Mouse (Mus musculus) hindbrain, embryonic 12.5 days (tissue): ENCODE results near the gene Kng2. TPM values are rescaled to one million over a fixed set of nuclear protein-coding genes. Genes with fewer than 3 reads are reported as not detected.
A peak's percentile ranks its signal among the peaks of the same experiment; 100 is the strongest.
"Not testable (repeated sequence)": the region's sequence is repeated elsewhere in the genome, so short reads cannot be mapped to it uniquely, and the experiment has no call there.

Experiments used
- ATAC-seq: fragments of 200-750 bp; cut with Nextera tagmentation; 2 replicates; pipeline ENCODE4 v1.8.0; 2017; ENCODE audit warnings: moderate TSS enrichment; ENCODE audit not compliant: low FRiP score
- H3K27ac ChIP-seq: fragments of 300-500 bp; sonication (generic); 2 replicates; pipeline ENCODE4 v1.5.1; 2016; ENCODE audit warnings: mild to moderate bottlenecking
- H3K27me3 ChIP-seq: fragments of 300-500 bp; sonication (generic); 2 replicates; pipeline ENCODE4 v1.6.1; 2016; ENCODE audit warnings: mild to moderate bottlenecking
- H3K36me3 ChIP-seq: fragments of 300-500 bp; sonication (generic); 2 replicates; pipeline ENCODE4 v1.6.1; 2016; ENCODE audit warnings: mild to moderate bottlenecking
- H3K4me1 ChIP-seq: fragments of 300-500 bp; sonication (generic); 2 replicates; pipeline ENCODE4 v1.6.1; 2016
- H3K4me2 ChIP-seq: fragments of 300-500 bp; sonication (generic); replicated peaks from 2 replicates; pipeline ENCODE4 v1.6.1; 2016; ENCODE audit warnings: mild to moderate bottlenecking
- H3K4me3 ChIP-seq: fragments of 300-500 bp; sonication (generic); 2 replicates; pipeline ENCODE4 v1.5.1; 2016; ENCODE audit warnings: mild to moderate bottlenecking
- H3K9ac ChIP-seq: fragments of 300-500 bp; sonication (generic); 2 replicates; pipeline ENCODE4 v1.6.1; 2016; ENCODE audit warnings: mild to moderate bottlenecking, moderate library complexity
- H3K9me3 ChIP-seq: fragments of 300-500 bp; sonication (generic); replicated peaks from 2 replicates; pipeline ENCODE4 v1.6.1; 2016; ENCODE audit warnings: mild to moderate bottlenecking
- WGBS: fragments of 180-500 bp; shearing (Covaris S2); methylation state at CpG from one replicate; pipeline ENCODE4 v1.1.7; 2016; 5-methylcytosine and 5-hydroxymethylcytosine counted together
- polyA plus RNA-seq: library from polyadenylated mRNA; unstranded; fragments of >200 nt; fragmentation: Nextera tagmentation; extraction: Ambion mirVana; gene quantifications from 2 replicates; pipeline ENCODE4 v1.2.1, GENCODE M21; 2016

The Kng2 gene
- polyA plus RNA-seq, 1 experiment from 2014 or later = not detected

GRCm38 (mm10) chr16:23026582-23026981 is 2.7 kb downstream of the Kng2 start:
- H3K9ac ChIP-seq = no peak overlapping the region
- no peak for ATAC-seq
- H3K27me3 ChIP-seq = no peaks in the 10 kb centered on the region
- H3K27ac ChIP-seq = no peak overlapping the region
- no peaks in the 10 kb centered on the region for H3K36me3 ChIP-seq
- H3K4me3 ChIP-seq = no peak overlapping the region
- 0 out of 2 replicates have a peak, but pooled peaks cover 4% of the 10 kb centered on the region for H3K4me1 ChIP-seq
- H3K4me2 ChIP-seq = no peak overlapping the region
- no peaks in the 10 kb centered on the region for H3K9me3 ChIP-seq

- Histone ChIP-seq H3K36me3 (no peaks in the 10 kb centered on the region), H3K4me2 (no peak overlapping the region), H3K4me3 (no peak overlapping the region), H3K9ac (no peak overlapping the region), H3K27ac (no peak overlapping the region), H3K4me1 (0 out of 2 replicates have a peak, but pooled peaks cover 4% of the 10 kb centered on the region), H3K27me3 (no peaks in the 10 kb centered on the region), H3K9me3 (no peaks in the 10 kb centered on the region)
- 28% methylated on average over 6 of the region's 6 CpGs for WGBS
- no peak for ATAC-seq
These were observed 4.2 kb downstream of the Kng2 start for GRCm38 (mm10) chr16:23025111-23025510.

- H3K9me3 ChIP-seq, ATAC-seq, H3K36me3 ChIP-seq, H3K4me1 ChIP-seq, H3K27me3 ChIP-seq, H3K27ac ChIP-seq, H3K4me3 ChIP-seq, H3K9ac ChIP-seq, H3K4me2 ChIP-seq: not testable (repeated sequence)
- 6% methylated on average over 1 of the region's 1 CpGs for WGBS
These were observed 8.7 kb downstream of the Kng2 start for GRCm38 (mm10) chr16:23020571-23020970.

- H3K9ac ChIP-seq, H3K36me3 ChIP-seq, H3K4me2 ChIP-seq, H3K27ac ChIP-seq, ATAC-seq, H3K27me3 ChIP-seq, H3K9me3 ChIP-seq, H3K4me3 ChIP-seq, H3K4me1 ChIP-seq: not testable (repeated sequence)
- 66% methylated on average over 8 of the region's 8 CpGs for WGBS
These were observed 14.6 kb downstream of the Kng2 start for GRCm38 (mm10) chr16:23014645-23015044.

GRCm38 (mm10) chr16:23013786-23014185 is 15.5 kb downstream of the Kng2 start:
- not testable (repeated sequence) for H3K36me3 ChIP-seq, H3K4me2 ChIP-seq, H3K9me3 ChIP-seq, H3K9ac ChIP-seq, ATAC-seq, H3K4me1 ChIP-seq, H3K27ac ChIP-seq, H3K27me3 ChIP-seq, H3K4me3 ChIP-seq
- WGBS = 74% methylated on average over 2 of the region's 2 CpGs

- not testable (repeated sequence) for H3K36me3 ChIP-seq, H3K9ac ChIP-seq, H3K27me3 ChIP-seq, H3K4me1 ChIP-seq, ATAC-seq, H3K9me3 ChIP-seq, H3K27ac ChIP-seq, H3K4me2 ChIP-seq, H3K4me3 ChIP-seq
- 80% methylated on average over 3 of the region's 3 CpGs for WGBS
These were observed 32.3 kb downstream of the Kng2 start for GRCm38 (mm10) chr16:22996951-22997350.

- no peak overlapping the region for H3K4me3 ChIP-seq
- no peaks in the 10 kb centered on the region for H3K9me3 ChIP-seq
- H3K36me3 ChIP-seq = no peaks in the 10 kb centered on the region
- H3K9ac ChIP-seq = no peak overlapping the region
- no peak for ATAC-seq
- H3K4me1 ChIP-seq = no peaks in the 10 kb centered on the region
- H3K27ac ChIP-seq = no peak overlapping the region
- H3K4me2 ChIP-seq = no peak overlapping the region
- WGBS = 79% methylated on average over 1 of the region's 1 CpGs
- no peaks in the 10 kb centered on the region for H3K27me3 ChIP-seq
These were observed 61.8 kb downstream of the Kng2 start for GRCm38 (mm10) chr16:22967383-22968030.

GRCm38 (mm10) chr16:22963293-22963692 is 66.0 kb downstream of the Kng2 start:
- no peak overlapping the region for H3K9ac ChIP-seq
- no peak for ATAC-seq
- no peaks in the 10 kb centered on the region for H3K36me3 ChIP-seq
- H3K4me2 ChIP-seq = no peak overlapping the region
- H3K4me1 ChIP-seq = no peaks in the 10 kb centered on the region
- H3K27ac ChIP-seq = no peak overlapping the region
- H3K27me3 ChIP-seq = no peaks in the 10 kb centered on the region
- H3K4me3 ChIP-seq = no peak overlapping the region
- H3K9me3 ChIP-seq = no peaks in the 10 kb centered on the region

- no peak overlapping the region for H3K27ac ChIP-seq
- H3K9ac ChIP-seq = no peak overlapping the region
- H3K4me3 ChIP-seq = no peak overlapping the region
- no peaks in the 10 kb centered on the region for H3K9me3 ChIP-seq
- H3K27me3 ChIP-seq = no peaks in the 10 kb centered on the region
- H3K4me1 ChIP-seq = no peaks in the 10 kb centered on the region
- WGBS = 85% methylated on average over 5 of the region's 5 CpGs
- no peak for ATAC-seq
- no peaks in the 10 kb centered on the region for H3K36me3 ChIP-seq
- no peak overlapping the region for H3K4me2 ChIP-seq
These were observed 67.0 kb downstream of the Kng2 start for GRCm38 (mm10) chr16:22962256-22962655.

GRCm38 (mm10) chr16:22961073-22961472 is 68.2 kb downstream of the Kng2 start:
- Histone ChIP-seq H3K9me3 (no peaks in the 10 kb centered on the region), H3K4me1 (0 out of 2 replicates have a peak, but pooled peaks cover 1% of the 10 kb centered on the region), H3K27me3 (no peaks in the 10 kb centered on the region), H3K9ac (no peak overlapping the region), H3K4me3 (no peak overlapping the region), H3K27ac (no peak overlapping the region), H3K4me2 (no peak overlapping the region), H3K36me3 (no peaks in the 10 kb centered on the region)
- ATAC-seq = no peak
- 96% methylated on average over 8 of the region's 8 CpGs for WGBS

GRCm38 (mm10) chr16:22956085-22956439 is 73.2 kb downstream of the Kng2 start:
- WGBS = 55% methylated on average over 11 of the region's 11 CpGs
- no peaks in the 10 kb centered on the region for H3K27me3 ChIP-seq
- ATAC-seq = peak; percentile 72
- peak overlapping the region; percentile 33 for H3K4me2 ChIP-seq
- H3K27ac ChIP-seq = no peak overlapping the region
- H3K9ac ChIP-seq = no peak overlapping the region
- peaks cover 11% of the 10 kb centered on the region; the same call in 1 of the 2 replicates for H3K4me1 ChIP-seq
- H3K36me3 ChIP-seq = no peaks in the 10 kb centered on the region
- no peak overlapping the region for H3K4me3 ChIP-seq
- no peaks in the 10 kb centered on the region for H3K9me3 ChIP-seq

- H3K27ac ChIP-seq = no peak overlapping the region; the same call in 1 of the 2 replicates
- ATAC-seq = peak; percentile 68
These were observed 73.7 kb downstream of the Kng2 start for GRCm38 (mm10) chr16:22955397-22956084.

GRCm38 (mm10) chr16:22953069-22953468 is 76.2 kb downstream of the Kng2 start:
- H3K9me3 ChIP-seq = no peaks in the 10 kb centered on the region
- WGBS = 38% methylated on average over 4 of the region's 4 CpGs
- no peaks in the 10 kb centered on the region for H3K36me3 ChIP-seq
- no peak overlapping the region for H3K4me2 ChIP-seq
- no peak overlapping the region for H3K4me3 ChIP-seq
- H3K27ac ChIP-seq = no peak overlapping the region
- H3K4me1 ChIP-seq = peaks cover 11% of the 10 kb centered on the region; the same call in 1 of the 2 replicates
- no peak overlapping the region for H3K9ac ChIP-seq
- no peak for ATAC-seq
- no peaks in the 10 kb centered on the region for H3K27me3 ChIP-seq

More at GRCm38 (mm10) chr16:22955397-22956084, 73.7 kb downstream of the Kng2 start:
- Histone ChIP-seq H3K4me2 (peak overlapping the region; percentile 33), H3K9me3 (no peaks in the 10 kb centered on the region), H3K4me3 (no peak overlapping the region), H3K4me1 (peaks cover 11% of the 10 kb centered on the region; the same call in 1 of the 2 replicates), H3K9ac (no peak overlapping the region), H3K27me3 (no peaks in the 10 kb centered on the region), H3K36me3 (no peaks in the 10 kb centered on the region)
- 26% methylated on average over 13 of the region's 13 CpGs for WGBS
